Mouse (Mus musculus) lung, postnatal 14 days (tissue): ENCODE results near the gene Zic3.

Experiments
- DNase-seq: peaks from one replicate; pipeline ENCODE4 v3.0.0; 2021

Zic3 gene

DNA sequence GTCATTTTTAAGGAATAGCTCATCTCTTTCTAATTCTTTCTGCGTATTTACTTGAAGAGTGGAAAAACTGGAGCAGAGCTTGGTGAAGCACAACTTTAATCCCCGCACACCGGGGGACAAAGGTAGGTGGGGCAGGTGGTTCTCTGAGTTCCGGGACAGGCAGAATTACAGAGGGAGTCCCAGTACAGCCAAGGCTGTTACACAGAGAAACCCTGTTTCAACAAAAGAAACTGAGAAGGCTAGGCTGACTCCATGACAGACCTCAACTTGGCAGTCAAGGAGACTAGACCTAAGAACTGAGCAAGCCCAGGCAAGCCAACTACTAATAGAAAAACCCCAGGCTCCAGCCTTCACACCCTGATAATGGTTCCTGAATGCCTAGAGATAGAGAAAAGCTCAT lies 20.0 kb downstream of the Zic3 start:
- DNase-seq = no peak
